Mouse (Mus musculus) erythroid progenitor cell, adult 5-6 weeks (primary cell): ENCODE data around the gene Dnm3. TPM values are rescaled to one million over a fixed set of nuclear protein-coding genes. Genes with fewer than 3 reads are reported as not detected.

Source experiments
- ATAC-seq: replicated peaks from 2 replicates; pipeline ENCODE4 v1.8.0; 2016; ENCODE audit warnings: moderate number of reproducible peaks, mild to moderate bottlenecking, moderate TSS enrichment, inconsistent platforms; ENCODE audit not compliant: poor library complexity, low FRiP score, severe bottlenecking
- total RNA-seq, 2 experiments: library from RNA; stranded (forward) in 1 of 2; stranded (reverse) in 1 of 2; fragments of 150-400 nt in 1 of 2; fragments of 186-747, 209-891 nt in 1 of 2; gene quantifications; 2 replicates each; pipeline versions ENCODE4 v1.2.3 to v1.2.4; 2015 to 2017; ENCODE audit warnings: low replicate concordance in 2 of 2

Dnm3 gene
- total RNA-seq, 2 experiments from 2014 or later: not detected

GRCm38 (mm10) chr1:162337170-162337569 is 140.7 kb downstream of the Dnm3 start:
- no peak for ATAC-seq

- no peak for ATAC-seq
Measured at GRCm38 (mm10) chr1:162336640-162337039, 141.2 kb downstream of the Dnm3 start.

- ATAC-seq: no peak
Measured at GRCm38 (mm10) chr1:162336224-162336623, 141.6 kb downstream of the Dnm3 start.

GRCm38 (mm10) chr1:162328673-162329072 is 149.2 kb downstream of the Dnm3 start:
- no peak for ATAC-seq

- no peak for ATAC-seq
Measured at GRCm38 (mm10) chr1:162327631-162328030, 150.2 kb downstream of the Dnm3 start.

- ATAC-seq: no peak
Measured at GRCm38 (mm10) chr1:162324412-162324811, 153.4 kb downstream of the Dnm3 start.

GRCm38 (mm10) chr1:162323142-162323541 is 154.7 kb downstream of the Dnm3 start:
- no peak for ATAC-seq

- no peak for ATAC-seq
Measured at GRCm38 (mm10) chr1:162313451-162314276, 164.2 kb downstream of the Dnm3 start.

GRCm38 (mm10) chr1:162312621-162313020 is 165.2 kb downstream of the Dnm3 start:
- ATAC-seq: no peak

GRCm38 (mm10) chr1:162312152-162312551 is 165.7 kb downstream of the Dnm3 start:
- ATAC-seq: no peak

GRCm38 (mm10) chr1:162305247-162305646 is 172.6 kb downstream of the Dnm3 start:
- ATAC-seq: no peak

- ATAC-seq: no peak
Measured at GRCm38 (mm10) chr1:162302480-162302879, 175.4 kb downstream of the Dnm3 start.

- ATAC-seq: no peak
Measured at GRCm38 (mm10) chr1:162299558-162300319, 178.1 kb downstream of the Dnm3 start.

GRCm38 (mm10) chr1:162298527-162298926 is 179.3 kb downstream of the Dnm3 start:
- ATAC-seq: no peak

GRCm38 (mm10) chr1:162295443-162295842 is 182.4 kb downstream of the Dnm3 start:
- no peak for ATAC-seq

- ATAC-seq: no peak
Measured at GRCm38 (mm10) chr1:162294572-162294910, 183.3 kb downstream of the Dnm3 start.

- ATAC-seq: no peak
Measured at GRCm38 (mm10) chr1:162293732-162294571, 183.9 kb downstream of the Dnm3 start.

- no peak for ATAC-seq
Measured at GRCm38 (mm10) chr1:162286910-162287309, 190.9 kb downstream of the Dnm3 start.

GRCm38 (mm10) chr1:162281981-162282381 is 195.9 kb downstream of the Dnm3 start:
- no peak for ATAC-seq

- no peak for ATAC-seq
Measured at GRCm38 (mm10) chr1:162280052-162280451, 197.8 kb downstream of the Dnm3 start.
